Mouse (Mus musculus) bone marrow, adult 2 months (tissue): Measurements from ENCODE around the gene Slc38a9.

ENCODE experiments used
- CTCF ChIP-seq: fragments of 200-500 bp; IDR thresholded peaks from 2 replicates; pipeline ENCODE4 v1.5.1; 2011; ENCODE audit warnings: low read length, control low read depth; ENCODE audit not compliant: control insufficient read depth, insufficient read depth
- POLR2A ChIP-seq: fragments of 200-500 bp; IDR thresholded peaks from 2 replicates; pipeline ENCODE4 v1.6.1; 2011; ENCODE audit warnings: low read depth, mild to moderate bottlenecking, control low read depth, low read length, borderline replicate concordance; ENCODE audit not compliant: control insufficient read depth

- TF ChIP-seq POLR2A (no peak), CTCF (no peak)
Observed at GRCm38 (mm10) chr13:112644996-112645395, 15.6 kb upstream of the Slc38a9 start.
